Mouse (Mus musculus): Measurements from ENCODE around the gene Wwtr1. TPM values are rescaled to one million over a fixed set of nuclear protein-coding genes. Genes with fewer than 3 reads are reported as not detected.
A peak's percentile ranks its signal among the peaks of the same experiment; 100 is the strongest.

Wwtr1 gene
- polyA plus RNA-seq, 1 experiment from 2014 or later: 17.4 TPM

DNA sequence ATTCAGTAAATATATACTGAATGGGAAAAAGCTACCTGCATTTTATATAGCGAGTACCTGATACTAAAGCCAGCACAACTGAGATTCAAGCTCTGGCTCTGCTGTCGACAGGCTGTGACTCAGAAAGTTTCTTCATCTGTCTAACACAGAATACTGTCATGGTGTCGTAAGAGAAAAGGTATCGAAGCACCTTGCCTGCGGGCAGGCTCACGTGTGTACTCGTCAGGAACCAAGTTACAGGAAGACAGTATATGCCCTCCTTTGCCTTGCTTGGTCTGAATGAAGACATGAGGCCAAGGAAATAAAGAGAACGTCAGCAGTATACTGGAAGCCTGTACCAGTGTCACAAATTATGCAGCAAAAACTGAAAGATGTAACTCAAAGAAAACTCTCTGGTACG lies 74.9 kb downstream of the Wwtr1 start:
- Histone ChIP-seq H3K27me3 (ENCODE audit: control insufficient read depth, insufficient read depth, low read length) (no peaks in the 10 kb centered on the region), H3K36me3 (ENCODE audit: control insufficient read depth, insufficient read depth, low read length) (peaks cover 19% of the 10 kb centered on the region; the same call in 1 of the 2 replicates), H3K9me3 (ENCODE audit: control insufficient read depth, low read length) (no peaks in the 10 kb centered on the region), H3K4me1 (ENCODE audit: control insufficient read depth in 2 of 2, insufficient read depth in 2 of 2, low read length in 2 of 2) (peaks cover 0 to 9% of the 10 kb centered on the region in 2 experiments; a peak in 3 of 4 replicates), H3K27ac (replicated peaks in 1 of 2; ENCODE audit: control insufficient read depth in 1 of 2, insufficient read depth in 1 of 2, low read depth in 2 of 2, low read length in 2 of 2) (no peak overlapping the region), H3K9ac (ENCODE audit: low read length) (no peak overlapping the region), H3K4me3 (ENCODE audit: control insufficient read depth in 1 of 2, insufficient read depth in 1 of 2, low read depth in 1 of 2, low read length in 2 of 2) (no peak overlapping the region), H3K4me2 (ENCODE audit: low read length) (no peak overlapping the region)
- 94% methylated on average over 9 of the region's 9 CpGs for WGBS
- no peak for ATAC-seq (ENCODE audit: insufficient number of reproducible peaks, insufficient read depth, low FRiP score, low read depth)

DNA sequence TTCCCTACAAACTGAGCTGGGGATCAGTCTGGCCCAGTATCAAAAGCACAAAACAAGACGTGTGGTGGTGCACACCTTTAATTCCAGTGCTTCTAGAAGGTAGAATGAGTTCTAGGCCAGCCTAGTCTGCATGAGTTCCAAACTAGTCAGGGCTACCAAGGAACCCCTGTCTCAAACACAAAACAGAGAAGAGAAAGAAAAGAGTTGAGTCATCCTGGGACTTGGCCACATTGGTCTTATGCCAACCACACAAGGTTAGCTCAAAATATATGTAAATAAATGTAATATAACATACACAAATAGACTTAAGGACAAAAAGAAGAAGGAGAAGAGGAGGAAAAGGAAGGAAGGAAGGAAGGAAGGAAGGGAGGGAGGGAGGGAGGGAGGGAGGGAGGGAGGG lies 77.9 kb downstream of the Wwtr1 start:
- Histone ChIP-seq H3K9me3 (ENCODE audit: control insufficient read depth, low read length) (no peaks in the 10 kb centered on the region), H3K4me3 (ENCODE audit: control insufficient read depth in 1 of 2, insufficient read depth in 1 of 2, low read depth in 1 of 2, low read length in 2 of 2) (no peak overlapping the region), H3K36me3 (ENCODE audit: control insufficient read depth, insufficient read depth, low read length) (peaks cover 19% of the 10 kb centered on the region; the same call in 1 of the 2 replicates), H3K4me2 (ENCODE audit: low read length) (no peak overlapping the region), H3K9ac (ENCODE audit: low read length) (no peak overlapping the region), H3K27ac (replicated peaks in 1 of 2; ENCODE audit: control insufficient read depth in 1 of 2, insufficient read depth in 1 of 2, low read depth in 2 of 2, low read length in 2 of 2) (no peak overlapping the region), H3K4me1 (ENCODE audit: control insufficient read depth in 2 of 2, insufficient read depth in 2 of 2, low read length in 2 of 2) (no peaks in the 10 kb centered on the region; a peak in 1 of 4 replicates), H3K27me3 (ENCODE audit: control insufficient read depth, insufficient read depth, low read length) (no peaks in the 10 kb centered on the region)
- 79% methylated on average over 1 of the region's 1 CpGs for WGBS
- ATAC-seq (ENCODE audit: insufficient number of reproducible peaks, insufficient read depth, low FRiP score, low read depth): no peak

DNA sequence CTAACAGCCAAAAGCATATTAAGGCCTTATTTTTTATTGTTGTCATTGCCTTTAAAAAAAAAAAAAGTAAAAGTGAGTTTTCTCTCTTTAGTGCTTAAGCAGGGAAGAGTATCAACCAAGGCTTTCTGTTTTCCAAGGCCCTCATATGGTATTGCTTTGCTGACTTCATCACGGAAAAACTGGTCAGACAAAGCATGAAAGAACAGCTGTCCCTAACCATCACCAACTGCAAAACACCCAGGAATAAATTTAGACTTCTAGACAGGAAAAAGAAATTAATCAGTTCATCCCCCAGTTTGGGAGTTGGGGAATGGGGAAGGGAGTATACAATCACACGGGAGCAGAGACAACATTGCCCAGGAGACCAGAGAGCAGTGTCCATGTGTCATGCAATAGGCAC lies 79.3 kb downstream of the Wwtr1 start:
- no peaks in the 10 kb centered on the region for H3K9me3 ChIP-seq (ENCODE audit: control insufficient read depth, low read length)
- no peak overlapping the region; a peak in 1 of 4 replicates for H3K27ac ChIP-seq (replicated peaks in 1 of 2; ENCODE audit: control insufficient read depth in 1 of 2, insufficient read depth in 1 of 2, low read depth in 2 of 2, low read length in 2 of 2)
- no peak overlapping the region for H3K4me3 ChIP-seq (ENCODE audit: control insufficient read depth in 1 of 2, insufficient read depth in 1 of 2, low read depth in 1 of 2, low read length in 2 of 2)
- 74% methylated on average over 2 of the region's 2 CpGs for WGBS
- ATAC-seq (ENCODE audit: insufficient number of reproducible peaks, insufficient read depth, low FRiP score, low read depth): no peak
- no peaks in the 10 kb centered on the region for H3K27me3 ChIP-seq (ENCODE audit: control insufficient read depth, insufficient read depth, low read length)
- no peaks in the 10 kb centered on the region; a peak in 1 of 4 replicates for H3K4me1 ChIP-seq (ENCODE audit: control insufficient read depth in 2 of 2, insufficient read depth in 2 of 2, low read length in 2 of 2)
- H3K36me3 ChIP-seq (ENCODE audit: control insufficient read depth, insufficient read depth, low read length): peaks cover 19% of the 10 kb centered on the region; the same call in 1 of the 2 replicates
- H3K9ac ChIP-seq (ENCODE audit: low read length): no peak overlapping the region
- H3K4me2 ChIP-seq (ENCODE audit: low read length): no peak overlapping the region

DNA sequence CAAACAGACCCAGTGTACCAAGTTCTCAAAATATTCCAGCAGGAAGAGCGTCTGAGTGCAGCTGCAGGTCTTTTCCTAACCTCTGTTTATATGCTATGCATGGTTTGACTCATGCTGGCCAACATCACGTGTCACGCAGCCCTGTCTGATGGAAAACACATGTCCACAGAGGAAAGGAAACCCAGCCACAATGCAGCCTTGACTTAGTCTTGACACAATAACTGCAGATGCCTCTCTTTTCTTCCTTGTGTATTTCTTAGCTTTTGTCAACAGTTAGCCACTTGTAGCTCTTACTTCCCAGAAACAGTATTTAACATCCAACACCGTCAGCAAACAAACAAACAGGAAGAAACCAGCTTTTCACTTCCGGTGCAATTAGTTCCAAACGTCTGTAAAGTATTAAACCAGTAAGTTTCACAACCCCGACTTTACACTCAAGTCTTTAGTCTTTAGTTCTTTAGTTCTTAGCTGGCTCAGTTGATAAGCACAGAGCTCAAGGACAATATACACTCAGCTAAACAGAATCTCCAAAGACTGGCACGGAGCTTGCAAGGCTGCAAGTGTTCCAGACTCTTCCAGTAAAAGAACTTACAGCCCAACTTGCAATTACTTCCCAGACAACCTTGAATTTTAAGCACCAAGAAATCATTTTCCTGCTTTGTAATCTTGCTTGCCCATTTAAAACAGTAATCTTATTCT lies 88.1 kb downstream of the Wwtr1 start:
- Histone ChIP-seq H3K4me1 (ENCODE audit: control insufficient read depth in 2 of 2, insufficient read depth in 2 of 2, low read length in 2 of 2) (peaks cover 0 to 16% of the 10 kb centered on the region in 2 experiments; a peak in 3 of 4 replicates), H3K36me3 (ENCODE audit: control insufficient read depth, insufficient read depth, low read length) (no peaks in the 10 kb centered on the region), H3K9ac (ENCODE audit: low read length) (no peak overlapping the region; the same call in 1 of the 2 replicates), H3K4me3 (ENCODE audit: control insufficient read depth in 1 of 2, insufficient read depth in 1 of 2, low read depth in 1 of 2, low read length in 2 of 2) (no peak overlapping the region), H3K4me2 (ENCODE audit: low read length) (peak overlapping the region; percentile 9; the same call in 1 of the 2 replicates), H3K9me3 (ENCODE audit: control insufficient read depth, low read length) (no peaks in the 10 kb centered on the region), H3K27ac (replicated peaks in 1 of 2; ENCODE audit: control insufficient read depth in 1 of 2, insufficient read depth in 1 of 2, low read depth in 2 of 2, low read length in 2 of 2) (peak overlapping the region; percentile 60 to 73), H3K27me3 (ENCODE audit: control insufficient read depth, insufficient read depth, low read length) (no peaks in the 10 kb centered on the region)
- WGBS: 43% methylated on average over 8 of the region's 8 CpGs
- peak; percentile 50; the same call in 1 of the 2 replicates for ATAC-seq (ENCODE audit: insufficient number of reproducible peaks, insufficient read depth, low FRiP score, low read depth)

DNA sequence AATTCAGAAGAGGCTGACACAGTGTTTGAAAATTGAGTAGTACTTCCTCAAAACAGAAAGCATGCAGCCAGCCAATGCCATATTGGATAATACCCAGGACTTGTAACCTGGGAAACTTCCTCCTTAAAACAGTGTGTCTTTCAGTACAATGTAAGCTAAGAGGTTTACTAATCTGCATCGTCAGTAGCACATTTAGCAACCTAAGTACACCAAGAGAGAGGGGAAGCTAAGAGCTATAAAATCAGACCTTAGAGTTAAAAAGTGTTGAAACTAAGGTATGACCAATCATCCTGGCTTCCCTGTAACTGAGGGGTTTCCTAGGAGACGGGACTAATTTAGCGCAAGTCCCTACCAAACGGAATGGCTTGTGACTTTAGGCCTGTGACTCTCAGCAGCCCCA lies 89.6 kb downstream of the Wwtr1 start:
- Histone ChIP-seq H3K27ac (replicated peaks in 1 of 2; ENCODE audit: control insufficient read depth in 1 of 2, insufficient read depth in 1 of 2, low read depth in 2 of 2, low read length in 2 of 2) (no peak overlapping the region), H3K9ac (ENCODE audit: low read length) (no peak overlapping the region), H3K4me1 (ENCODE audit: control insufficient read depth in 2 of 2, insufficient read depth in 2 of 2, low read length in 2 of 2) (peaks cover 0 to 19% of the 10 kb centered on the region in 2 experiments; a peak in 3 of 4 replicates), H3K4me3 (ENCODE audit: control insufficient read depth in 1 of 2, insufficient read depth in 1 of 2, low read depth in 1 of 2, low read length in 2 of 2) (no peak overlapping the region), H3K4me2 (ENCODE audit: low read length) (no peak overlapping the region), H3K9me3 (ENCODE audit: control insufficient read depth, low read length) (no peaks in the 10 kb centered on the region), H3K27me3 (ENCODE audit: control insufficient read depth, insufficient read depth, low read length) (no peaks in the 10 kb centered on the region), H3K36me3 (ENCODE audit: control insufficient read depth, insufficient read depth, low read length) (no peaks in the 10 kb centered on the region)
- 74% methylated on average over 4 of the region's 4 CpGs for WGBS
- ATAC-seq (ENCODE audit: insufficient number of reproducible peaks, insufficient read depth, low FRiP score, low read depth): no peak

DNA sequence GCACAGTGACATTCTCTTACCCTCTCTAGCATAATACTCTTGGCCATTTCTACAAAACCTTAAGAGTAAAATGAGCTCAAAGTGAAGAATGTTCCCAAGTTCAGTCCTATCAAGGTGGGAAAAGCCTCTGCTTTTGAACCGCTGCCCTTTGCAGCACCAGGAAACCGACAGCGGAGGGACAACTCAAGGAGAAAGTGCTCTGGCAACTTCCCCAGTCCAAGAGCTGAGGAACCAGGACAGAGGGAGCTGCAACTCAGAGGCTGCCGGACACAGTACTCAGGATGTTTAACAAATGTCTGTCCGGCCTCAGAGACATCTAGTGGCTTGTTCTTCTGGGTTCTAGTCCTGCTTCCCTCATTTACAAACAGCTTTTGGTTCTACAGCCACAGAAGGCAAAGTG lies 93.7 kb downstream of the Wwtr1 start:
- WGBS: 70% methylated on average over 5 of the region's 5 CpGs
- H3K36me3 ChIP-seq (ENCODE audit: control insufficient read depth, insufficient read depth, low read length): peaks cover 8% of the 10 kb centered on the region
- ATAC-seq (ENCODE audit: insufficient number of reproducible peaks, insufficient read depth, low FRiP score, low read depth): no peak
- no peak overlapping the region for H3K9ac ChIP-seq (ENCODE audit: low read length)
- H3K27ac ChIP-seq (replicated peaks in 1 of 2; ENCODE audit: control insufficient read depth in 1 of 2, insufficient read depth in 1 of 2, low read depth in 2 of 2, low read length in 2 of 2): no peak overlapping the region
- H3K4me2 ChIP-seq (ENCODE audit: low read length): no peak overlapping the region
- H3K9me3 ChIP-seq (ENCODE audit: control insufficient read depth, low read length): no peaks in the 10 kb centered on the region
- H3K4me1 ChIP-seq (ENCODE audit: control insufficient read depth in 2 of 2, insufficient read depth in 2 of 2, low read length in 2 of 2): peaks cover 0 to 6% of the 10 kb centered on the region in 2 experiments; a peak in 2 of 4 replicates
- H3K4me3 ChIP-seq (ENCODE audit: control insufficient read depth in 1 of 2, insufficient read depth in 1 of 2, low read depth in 1 of 2, low read length in 2 of 2): no peak overlapping the region
- H3K27me3 ChIP-seq (ENCODE audit: control insufficient read depth, insufficient read depth, low read length): no peaks in the 10 kb centered on the region

DNA sequence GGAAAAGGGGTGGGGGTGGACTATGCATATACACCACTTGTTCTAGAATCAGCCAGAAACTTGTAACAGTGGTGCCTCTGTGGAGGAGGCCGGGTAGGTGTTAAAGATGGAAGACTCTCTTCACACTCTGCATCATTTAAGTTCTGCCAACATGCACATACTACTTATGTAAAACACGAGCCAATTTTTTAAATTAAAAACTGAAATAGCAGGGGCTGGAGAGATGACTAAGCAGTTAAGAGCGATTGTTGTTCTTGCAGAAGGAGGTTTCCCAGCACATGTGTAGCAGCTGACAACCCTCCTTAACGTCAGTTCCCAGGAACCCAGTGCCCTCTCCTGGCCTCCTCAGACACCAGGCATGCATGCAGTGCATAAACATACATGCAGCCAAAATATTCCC lies 95.1 kb downstream of the Wwtr1 start:
- no peak for ATAC-seq (ENCODE audit: insufficient number of reproducible peaks, insufficient read depth, low FRiP score, low read depth)
- 0 out of 4 replicates have a peak, but pooled peaks cover 0 to 3% of the 10 kb centered on the region in 2 experiments for H3K4me1 ChIP-seq (ENCODE audit: control insufficient read depth in 2 of 2, insufficient read depth in 2 of 2, low read length in 2 of 2)
- H3K27ac ChIP-seq (replicated peaks in 1 of 2; ENCODE audit: control insufficient read depth in 1 of 2, insufficient read depth in 1 of 2, low read depth in 2 of 2, low read length in 2 of 2): no peak overlapping the region
- H3K36me3 ChIP-seq (ENCODE audit: control insufficient read depth, insufficient read depth, low read length): peaks cover 20% of the 10 kb centered on the region
- no peak overlapping the region for H3K4me3 ChIP-seq (ENCODE audit: control insufficient read depth in 1 of 2, insufficient read depth in 1 of 2, low read depth in 1 of 2, low read length in 2 of 2)
- H3K9me3 ChIP-seq (ENCODE audit: control insufficient read depth, low read length): no peaks in the 10 kb centered on the region
- H3K27me3 ChIP-seq (ENCODE audit: control insufficient read depth, insufficient read depth, low read length): no peaks in the 10 kb centered on the region
- no peak overlapping the region for H3K9ac ChIP-seq (ENCODE audit: low read length)
- 73% methylated on average over 4 of the region's 4 CpGs for WGBS
- no peak overlapping the region for H3K4me2 ChIP-seq (ENCODE audit: low read length)
